Mouse (Mus musculus) midbrain, embryonic 10.5 days (tissue): ENCODE results near the gene Eif4e2. TPM values are rescaled to one million over a fixed set of nuclear protein-coding genes. Genes with fewer than 3 reads are reported as not detected.

Experiments used
- polyA plus RNA-seq: library from polyadenylated mRNA; unstranded; fragments of >200 nt; fragmentation: Nextera tagmentation; extraction: Ambion mirVana; gene quantifications from 2 replicates; pipeline ENCODE4 v1.2.1, GENCODE M21; 2016

Gene Eif4e2
- polyA plus RNA-seq, 1 experiment from 2014 or later: 173 TPM

Other genes starting within 250 kb of the Eif4e2 start
- not detected in 2 replicates for gene Alppl2, start 124.0 kb upstream of the Eif4e2 start, polyA plus RNA-seq
- gene Alpi, start 112.3 kb upstream of the Eif4e2 start, polyA plus RNA-seq: not detected in 2 replicates
- gene Akp3, start 88.9 kb upstream of the Eif4e2 start, polyA plus RNA-seq: not detected in 2 replicates
- 3.7 and 5.0 TPM in 2 replicates for gene Ecel1, start 57.4 kb upstream of the Eif4e2 start, polyA plus RNA-seq
- 0.05 TPM in 1 of 2 replicates, not detected in the other for gene Prss56, start 30.6 kb upstream of the Eif4e2 start, polyA plus RNA-seq
- gene Chrnd, start 23.3 kb upstream of the Eif4e2 start, polyA plus RNA-seq: not detected in 2 replicates
- 0.12 TPM in 1 of 2 replicates, not detected in the other for gene Chrng, start 9.3 kb upstream of the Eif4e2 start, polyA plus RNA-seq
- 0.64 and 0.71 TPM in 2 replicates for gene Efhd1, start 50.4 kb downstream of the Eif4e2 start, polyA plus RNA-seq
- 49.1 and 52.4 TPM in 2 replicates for gene Gigyf2, start 113.1 kb downstream of the Eif4e2 start, polyA plus RNA-seq
- 0.16 and 0.73 TPM in 2 replicates for gene Kcnj13, start 180.8 kb downstream of the Eif4e2 start, polyA plus RNA-seq